Mouse (Mus musculus) ES-E14 (cell line): ENCODE results near the gene Col1a1. TPM values are rescaled to one million over a fixed set of nuclear protein-coding genes. Genes with fewer than 3 reads are reported as not detected.

ENCODE experiments used
- DNase-seq: peaks from one replicate; pipeline ENCODE4 v3.0.0-alpha.2; 2013; ENCODE audit warnings: low read depth, low spot score
- H3K27ac ChIP-seq: 2 replicates; pipeline ENCODE4 v1.5.1; 2012; ENCODE audit warnings: low read depth, mild to moderate bottlenecking, low read length, moderate library complexity, mixed read lengths; ENCODE audit not compliant: poor library complexity, insufficient read depth, severe bottlenecking
- H3K36me3 ChIP-seq: 2 replicates; pipeline ENCODE4 v1.6.1; 2012; ENCODE audit warnings: mild to moderate bottlenecking, low read length, moderate library complexity, mixed read lengths; ENCODE audit not compliant: control insufficient read depth, poor library complexity, insufficient read depth, severe bottlenecking
- H3K4me1 ChIP-seq, 2 experiments: fragments of 150-350 bp in 1 of 2; sonication (generic) in 1 of 2; 2 replicates each; pipeline ENCODE4 v1.6.1; 2012; ENCODE audit warnings: low read length in 2 of 2, mild to moderate bottlenecking in 1 of 2, mixed read lengths in 1 of 2; ENCODE audit not compliant: control insufficient read depth in 2 of 2, insufficient read depth in 2 of 2, poor library complexity in 1 of 2
- H3K4me3 ChIP-seq, 2 experiments: fragments of 150-350 bp in 1 of 2; sonication (generic) in 1 of 2; 2 replicates each; pipeline ENCODE4 v1.5.1; 2012; ENCODE audit warnings: low read length in 2 of 2, low read depth in 1 of 2, mild to moderate bottlenecking in 1 of 2, mixed read lengths in 1 of 2; ENCODE audit not compliant: insufficient read depth in 1 of 2, poor library complexity in 1 of 2, severe bottlenecking in 1 of 2
- H3K9ac ChIP-seq: 2 replicates; pipeline ENCODE4 v1.6.1; 2012; ENCODE audit warnings: low read depth, mild to moderate bottlenecking, low read length, mixed read lengths; ENCODE audit not compliant: poor library complexity, insufficient read depth, severe bottlenecking
- H3K9me3 ChIP-seq: fragments of 150-350 bp; sonication (generic); 2 replicates; pipeline ENCODE4 v1.6.1; 2012; ENCODE audit warnings: low read depth, mild to moderate bottlenecking, low read length; ENCODE audit not compliant: control insufficient read depth, insufficient read depth
- CHD2 ChIP-seq: IDR thresholded peaks from 2 replicates; pipeline ENCODE4 v1.6.1; 2014; ENCODE audit warnings: mild to moderate bottlenecking, low read depth, low read length, inconsistent platforms
- HCFC1 ChIP-seq: IDR thresholded peaks from 2 replicates; pipeline ENCODE4 v1.6.1; 2012; ENCODE audit warnings: low read length, inconsistent platforms, borderline replicate concordance; ENCODE audit not compliant: insufficient read depth
- MAFK ChIP-seq: IDR thresholded peaks from 2 replicates; pipeline ENCODE4 v1.6.1; 2014; ENCODE audit warnings: mild to moderate bottlenecking, low read depth, low read length, inconsistent platforms; ENCODE audit not compliant: insufficient read depth
- ZC3H11A ChIP-seq: IDR thresholded peaks from 2 replicates; pipeline ENCODE4 v1.6.1; 2012; ENCODE audit warnings: low read depth, mild to moderate bottlenecking, inconsistent platforms, low read length, borderline replicate concordance
- ZNF384 ChIP-seq: IDR thresholded peaks from 2 replicates; pipeline ENCODE4 v1.6.1; 2012; ENCODE audit warnings: low read depth, low read length, inconsistent platforms
- in situ Hi-C, 2 experiments: fragments of 600-800 bp; cut with MboI; formaldehyde crosslinking; loops; one replicate each; pipeline ENCODE4 v1.15.1; 2025; ENCODE audit warnings: low sequenced_read_pairs in 2 of 2, inconsistent platforms in 1 of 2; ENCODE audit not compliant: unreplicated experiment in 2 of 2
- total RNA-seq: library from RNA; depleted of rRNA; stranded (reverse); fragments of 300-350 nt; gene quantifications from 2 replicates; pipeline ENCODE4 v1.2.3, GENCODE M21; 2012

Gene Col1a1
- total RNA-seq, 1 experiment, result 125 TPM

DNA sequence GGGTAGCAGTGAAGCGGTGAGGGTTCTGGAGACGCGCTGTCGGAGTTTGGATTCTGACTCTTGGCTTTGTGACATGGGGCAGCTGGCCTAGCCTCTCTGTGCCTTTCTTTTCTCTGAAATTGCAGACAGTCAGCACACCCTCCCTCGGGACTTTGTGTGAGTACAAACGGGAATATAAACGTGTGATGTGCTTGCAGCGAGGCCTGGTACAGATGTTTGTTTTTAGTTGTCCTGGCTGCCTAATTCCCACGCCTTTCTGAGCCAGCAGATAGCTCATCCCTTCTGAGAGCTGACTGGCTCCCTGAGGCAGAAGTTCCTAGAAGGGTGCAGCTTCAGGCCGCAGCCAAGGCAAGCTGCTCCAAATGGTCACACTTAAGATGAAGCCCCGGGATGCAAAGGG is 9.6 kb upstream of the Col1a1 start:
- in situ Hi-C loops, result no loop called here

GRCm38 (mm10) chr11:94927771-94928291 is 8.2 kb upstream of the Col1a1 start:
- Histone ChIP-seq H3K36me3 (no peaks in the 10 kb centered on the region), H3K4me3 (no peak overlapping the region), H3K27ac (no peak overlapping the region), H3K9me3 (no peaks in the 10 kb centered on the region), H3K4me1 (peaks cover 2 to 17% of the 10 kb centered on the region in 2 experiments; a peak in 2 of 4 replicates), H3K9ac (no peak overlapping the region)
- in situ Hi-C loops, result no loop called here
- TF ChIP-seq ZNF384, result no peak
- TF ChIP-seq HCFC1, result no peak
- no peak for TF ChIP-seq MAFK
- no peak for TF ChIP-seq ZC3H11A
- TF ChIP-seq CHD2, result no peak
- no peak for DNase-seq

More for the DNA sequence above, 9.6 kb upstream of the Col1a1 start:
- no peak for DNase-seq
- no peak overlapping the region for H3K4me3 ChIP-seq
- H3K9me3 ChIP-seq, result no peaks in the 10 kb centered on the region
- no peak for TF ChIP-seq ZNF384
- no peak for TF ChIP-seq ZC3H11A
- TF ChIP-seq HCFC1, result no peak
- TF ChIP-seq CHD2, result no peak
- TF ChIP-seq MAFK, result no peak
- H3K9ac ChIP-seq, result no peak overlapping the region
- peaks cover 2 to 17% of the 10 kb centered on the region in 2 experiments; a peak in 2 of 4 replicates for H3K4me1 ChIP-seq
- H3K36me3 ChIP-seq, result no peaks in the 10 kb centered on the region
- no peak overlapping the region for H3K27ac ChIP-seq

GRCm38 (mm10) chr11:94928820-94929219 is 7.2 kb upstream of the Col1a1 start:
- DNase-seq, result no peak
- Histone ChIP-seq H3K4me3 (no peak overlapping the region), H3K9me3 (no peaks in the 10 kb centered on the region), H3K9ac (peak overlapping the region; percentile 18; the same call in 1 of the 2 replicates), H3K36me3 (no peaks in the 10 kb centered on the region), H3K27ac (no peak overlapping the region), H3K4me1 (peaks cover 4 to 17% of the 10 kb centered on the region in 2 experiments; a peak in 2 of 4 replicates)
- in situ Hi-C loops, result no loop called here
- TF ChIP-seq CHD2, result no peak
- no peak for TF ChIP-seq ZC3H11A
- no peak for TF ChIP-seq HCFC1
- no peak for TF ChIP-seq MAFK
- no peak for TF ChIP-seq ZNF384

DNA sequence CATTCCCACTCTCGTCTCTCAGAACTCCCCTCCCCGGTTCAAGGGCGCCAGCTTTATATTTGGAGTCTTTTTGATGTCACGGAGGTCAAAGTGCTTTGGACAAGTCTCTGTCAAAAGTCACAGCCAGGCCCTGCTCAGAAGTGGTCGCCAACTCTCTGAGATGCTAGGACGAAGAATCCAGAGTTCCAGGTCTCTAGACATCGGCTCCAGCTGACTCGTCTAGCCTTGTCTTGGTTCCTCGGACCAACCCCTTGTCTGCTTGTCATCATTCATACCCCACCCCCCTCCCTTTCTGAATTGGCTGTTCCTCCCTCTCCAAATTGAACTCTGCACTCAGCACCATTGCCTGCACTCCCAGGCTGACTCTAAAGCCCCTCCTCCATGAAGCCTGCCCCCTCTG is 6.4 kb upstream of the Col1a1 start:
- Histone ChIP-seq H3K9ac (no peak overlapping the region), H3K4me1 (peaks cover 5 to 17% of the 10 kb centered on the region in 2 experiments; a peak in 2 of 4 replicates), H3K27ac (no peak overlapping the region), H3K4me3 (no peak overlapping the region), H3K36me3 (no peaks in the 10 kb centered on the region), H3K9me3 (no peaks in the 10 kb centered on the region)
- TF ChIP-seq CHD2 (no peak), HCFC1 (no peak), ZC3H11A (no peak), MAFK (no peak), ZNF384 (no peak)
- in situ Hi-C loops, result no loop called here
- DNase-seq, result no peak

GRCm38 (mm10) chr11:94930151-94930550 is 5.9 kb upstream of the Col1a1 start:
- Histone ChIP-seq H3K36me3 (no peaks in the 10 kb centered on the region), H3K4me3 (no peak overlapping the region), H3K27ac (no peak overlapping the region), H3K9ac (no peak overlapping the region), H3K9me3 (no peaks in the 10 kb centered on the region), H3K4me1 (peaks cover 5 to 17% of the 10 kb centered on the region in 2 experiments; a peak in 2 of 4 replicates)
- in situ Hi-C loops, result no loop called here
- no peak for DNase-seq
- no peak for TF ChIP-seq MAFK
- no peak for TF ChIP-seq ZNF384
- no peak for TF ChIP-seq CHD2
- no peak for TF ChIP-seq ZC3H11A
- no peak for TF ChIP-seq HCFC1
